Mouse (Mus musculus) hindbrain, embryonic 16.5 days (tissue): Measurements from ENCODE around the gene Commd3. TPM values are rescaled to one million over a fixed set of nuclear protein-coding genes. Genes with fewer than 3 reads are reported as not detected.

Experiments used
- ATAC-seq: fragments of 200-750 bp; cut with Nextera tagmentation; 2 replicates; pipeline ENCODE4 v1.8.0; 2017; ENCODE audit warnings: moderate TSS enrichment, moderate library complexity
- H3K27ac ChIP-seq: fragments of 300-500 bp; sonication (generic); 2 replicates; pipeline ENCODE4 v1.5.1; 2014; ENCODE audit warnings: low read depth, mild to moderate bottlenecking, control low read depth, low read length, moderate library complexity
- H3K27me3 ChIP-seq: fragments of 300-500 bp; sonication (generic); replicated peaks from 2 replicates; pipeline ENCODE4 v1.6.1; 2014; ENCODE audit warnings: low read length; ENCODE audit not compliant: control insufficient read depth, insufficient read depth
- H3K36me3 ChIP-seq: fragments of 300-500 bp; sonication (generic); 2 replicates; pipeline ENCODE4 v1.6.1; 2014; ENCODE audit warnings: mild to moderate bottlenecking, low read length, moderate library complexity, mixed read lengths; ENCODE audit not compliant: control insufficient read depth, insufficient read depth
- H3K4me1 ChIP-seq: fragments of 300-500 bp; sonication (generic); 2 replicates; pipeline ENCODE4 v1.6.1; 2014; ENCODE audit warnings: low read depth, low read length; ENCODE audit not compliant: control insufficient read depth, insufficient read depth
- H3K4me2 ChIP-seq: fragments of 300-500 bp; sonication (generic); 2 replicates; pipeline ENCODE4 v1.6.1; 2014; ENCODE audit warnings: mild to moderate bottlenecking, low read length, control low read depth, moderate library complexity
- H3K4me3 ChIP-seq: fragments of 300-500 bp; sonication (generic); 2 replicates; pipeline ENCODE4 v1.5.1; 2014; ENCODE audit warnings: mild to moderate bottlenecking, low read length, control low read depth, moderate library complexity
- H3K9ac ChIP-seq: fragments of 300-500 bp; sonication (generic); 2 replicates; pipeline ENCODE4 v1.6.1; 2014; ENCODE audit warnings: low read depth, mild to moderate bottlenecking, control low read depth, low read length, moderate library complexity
- H3K9me3 ChIP-seq: fragments of 300-500 bp; sonication (generic); 2 replicates; pipeline ENCODE4 v1.6.1; 2014; ENCODE audit warnings: mild to moderate bottlenecking, low read length, moderate library complexity; ENCODE audit not compliant: control insufficient read depth
- WGBS: fragments of 180-500 bp; shearing (Covaris S2); extraction: QIAGEN DNeasy Blood & Tissue Kit; methylation state at CpG from one replicate; pipeline ENCODE4 v1.1.7; 2014; 5-methylcytosine and 5-hydroxymethylcytosine counted together
- polyA plus RNA-seq: library from polyadenylated mRNA; unstranded; fragments of >200 nt; fragmentation: Nextera tagmentation; extraction: Ambion mirVana; gene quantifications from 2 replicates; pipeline ENCODE4 v1.2.1, GENCODE M21; 2015

Commd3 gene
- polyA plus RNA-seq, 1 experiment from 2014 or later, result 182 TPM

DNA sequence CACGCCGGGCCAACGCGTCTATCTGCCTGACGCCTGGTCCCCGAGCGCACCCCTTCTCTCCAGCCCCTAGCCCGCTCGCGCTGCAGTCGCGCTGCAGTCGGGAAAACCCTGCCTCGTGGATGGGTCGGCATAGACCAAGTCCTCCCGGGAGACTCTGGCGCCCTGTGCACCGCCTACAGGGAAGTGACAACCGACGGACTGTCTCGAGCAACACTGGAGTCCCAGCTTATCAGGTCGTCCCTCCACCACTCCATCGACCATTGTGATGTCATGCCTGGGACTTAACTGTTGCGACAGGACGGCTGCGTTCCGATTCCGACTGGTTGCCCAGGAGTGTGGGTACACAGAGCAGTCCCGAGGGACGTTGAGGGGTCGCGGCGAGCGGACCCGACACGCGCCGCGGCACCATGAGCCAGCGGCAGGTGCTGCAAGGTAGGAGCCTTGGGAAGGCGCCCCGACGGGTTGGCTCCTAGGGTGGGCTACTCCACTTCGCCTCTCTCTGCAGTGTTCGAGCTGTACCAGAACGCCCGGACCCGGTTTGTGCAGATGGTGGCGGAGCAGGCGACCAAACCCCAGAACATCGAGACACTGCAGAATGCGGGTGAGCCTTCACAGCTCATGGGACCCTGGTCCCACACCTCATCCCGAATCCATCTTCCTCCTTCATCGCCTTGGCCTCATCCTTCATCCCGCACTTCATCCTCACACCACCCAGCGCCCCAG, 26.6 kb downstream of the Commd3 start:
- peaks cover 7% of the 10 kb centered on the region for H3K4me1 ChIP-seq
- no peak overlapping the region for H3K9ac ChIP-seq
- no peaks in the 10 kb centered on the region for H3K9me3 ChIP-seq
- no peak overlapping the region for H3K4me2 ChIP-seq
- ATAC-seq, result 0 out of 2 replicates have a peak, but pooled peaks have one; percentile 34
- H3K27me3 ChIP-seq, result peaks cover 30% of the 10 kb centered on the region
- 1% methylated on average over 56 of the region's 56 CpGs for WGBS
- H3K27ac ChIP-seq, result no peak overlapping the region
- no peak overlapping the region for H3K4me3 ChIP-seq
- H3K36me3 ChIP-seq, result no peaks in the 10 kb centered on the region

DNA sequence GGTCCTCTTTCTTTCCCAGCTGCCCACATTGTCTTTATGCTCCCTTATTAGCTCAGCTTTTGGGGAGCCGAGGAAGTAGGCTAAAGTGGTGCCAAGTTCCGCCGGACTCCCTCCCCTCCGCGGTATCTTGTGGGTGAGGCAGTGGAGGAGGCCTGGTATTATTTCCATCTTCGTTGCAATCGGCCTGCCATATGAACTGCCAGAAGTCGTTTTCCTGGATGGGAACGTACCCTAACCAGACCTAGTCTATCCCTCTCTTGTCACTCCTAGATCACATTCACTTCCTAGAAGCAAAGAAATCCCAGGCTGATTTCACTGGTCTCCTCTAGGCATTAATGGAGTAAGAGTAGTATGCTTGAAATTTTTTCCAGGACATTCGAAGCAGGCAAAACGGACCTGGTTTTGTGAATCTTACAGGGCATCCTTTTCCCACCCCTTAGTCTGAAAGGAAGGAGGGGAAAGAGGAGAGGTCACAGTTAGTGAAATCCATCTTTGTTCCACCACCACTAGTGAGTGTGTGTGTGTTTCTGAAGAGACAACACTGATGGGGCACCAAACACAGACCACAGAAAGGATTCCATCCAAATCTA, 27.3 kb downstream of the Commd3 start:
- ATAC-seq, result no peak
- Histone ChIP-seq H3K4me1 (peaks cover 4% of the 10 kb centered on the region), H3K4me2 (no peak overlapping the region), H3K27me3 (peaks cover 30% of the 10 kb centered on the region), H3K9ac (no peak overlapping the region), H3K4me3 (no peak overlapping the region), H3K27ac (no peak overlapping the region), H3K9me3 (no peaks in the 10 kb centered on the region), H3K36me3 (no peaks in the 10 kb centered on the region)
- 1% methylated on average over 11 of the region's 11 CpGs for WGBS

DNA sequence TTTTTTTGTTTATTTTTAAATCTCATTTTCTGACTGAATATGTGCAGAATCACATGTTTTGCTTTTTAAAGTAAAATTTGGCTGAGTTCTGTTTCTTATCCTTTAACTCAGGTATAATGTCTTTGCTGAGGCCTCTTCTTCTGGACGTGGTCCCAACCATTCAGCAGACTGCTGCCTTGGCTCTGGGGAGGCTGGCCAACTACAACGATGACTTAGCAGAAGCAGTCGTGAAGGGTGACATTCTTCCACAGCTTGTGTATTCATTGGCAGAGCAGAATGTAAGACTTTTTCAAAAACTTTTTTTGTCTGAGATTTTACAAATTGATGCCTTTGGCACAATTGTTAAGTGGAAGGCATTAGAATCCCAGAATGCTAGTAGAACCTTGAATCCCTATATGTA, 38.2 kb downstream of the Commd3 start:
- Histone ChIP-seq H3K27me3 (no peaks in the 10 kb centered on the region), H3K27ac (no peak overlapping the region)
- WGBS, result 72% methylated on average over 3 of the region's 3 CpGs

GRCm38 (mm10) chr2:18713071-18713470, 40.9 kb downstream of the Commd3 start:
- H3K4me1 ChIP-seq, result no peaks in the 10 kb centered on the region
- ATAC-seq, result no peak
- H3K27me3 ChIP-seq, result no peaks in the 10 kb centered on the region
- H3K4me3 ChIP-seq, result no peak overlapping the region
- no peak overlapping the region for H3K27ac ChIP-seq
- H3K36me3 ChIP-seq, result no peaks in the 10 kb centered on the region
- no peak overlapping the region for H3K4me2 ChIP-seq
- H3K9ac ChIP-seq, result no peak overlapping the region
- no peaks in the 10 kb centered on the region for H3K9me3 ChIP-seq
- WGBS, result 65% methylated on average over 2 of the region's 2 CpGs

More for the DNA sequence above, 38.2 kb downstream of the Commd3 start:
- no peak overlapping the region for H3K4me2 ChIP-seq
- no peak for ATAC-seq
- no peaks in the 10 kb centered on the region for H3K9me3 ChIP-seq
- no peaks in the 10 kb centered on the region for H3K4me1 ChIP-seq
- H3K9ac ChIP-seq, result no peak overlapping the region
- H3K36me3 ChIP-seq, result no peaks in the 10 kb centered on the region
- no peak overlapping the region for H3K4me3 ChIP-seq

- 83% methylated on average over 3 of the region's 3 CpGs for WGBS
- H3K27ac ChIP-seq, result no peak overlapping the region
- no peak overlapping the region for H3K4me2 ChIP-seq
Measured at GRCm38 (mm10) chr2:18714337-18714736, 42.2 kb downstream of the Commd3 start.

DNA sequence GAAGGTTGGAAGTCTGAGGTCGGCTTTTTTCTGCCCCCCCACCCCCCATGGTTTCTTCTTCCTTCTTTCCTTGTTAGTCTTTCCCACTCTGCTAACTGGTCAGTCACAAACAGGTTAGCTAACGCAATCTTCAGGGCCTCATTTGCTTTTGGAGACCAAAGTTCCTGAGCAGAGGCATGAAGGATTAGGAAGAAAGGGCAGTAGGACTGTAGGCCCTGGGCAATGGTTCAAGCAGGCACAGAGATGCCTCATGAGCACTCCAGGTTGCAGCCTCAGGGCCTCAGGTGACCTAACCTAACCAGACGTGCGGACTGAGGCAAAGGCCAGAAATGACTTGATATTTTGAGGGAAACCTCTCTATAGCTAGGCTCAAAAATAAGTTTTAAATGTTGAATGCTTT, 46.3 kb downstream of the Commd3 start:
- 84% methylated on average over 4 of the region's 4 CpGs for WGBS
- H3K36me3 ChIP-seq, result no peaks in the 10 kb centered on the region
- H3K4me2 ChIP-seq, result no peak overlapping the region
- H3K9me3 ChIP-seq, result no peaks in the 10 kb centered on the region
- ATAC-seq, result no peak
- no peak overlapping the region for H3K9ac ChIP-seq
- no peaks in the 10 kb centered on the region for H3K27me3 ChIP-seq
- H3K4me1 ChIP-seq, result no peaks in the 10 kb centered on the region
- H3K4me3 ChIP-seq, result no peak overlapping the region
- H3K27ac ChIP-seq, result no peak overlapping the region

More at GRCm38 (mm10) chr2:18714337-18714736, 42.2 kb downstream of the Commd3 start:
- H3K4me1 ChIP-seq, result no peaks in the 10 kb centered on the region
- H3K9ac ChIP-seq, result no peak overlapping the region
- ATAC-seq, result no peak
- H3K4me3 ChIP-seq, result no peak overlapping the region
- no peaks in the 10 kb centered on the region for H3K9me3 ChIP-seq
- H3K36me3 ChIP-seq, result no peaks in the 10 kb centered on the region
- no peaks in the 10 kb centered on the region for H3K27me3 ChIP-seq

DNA sequence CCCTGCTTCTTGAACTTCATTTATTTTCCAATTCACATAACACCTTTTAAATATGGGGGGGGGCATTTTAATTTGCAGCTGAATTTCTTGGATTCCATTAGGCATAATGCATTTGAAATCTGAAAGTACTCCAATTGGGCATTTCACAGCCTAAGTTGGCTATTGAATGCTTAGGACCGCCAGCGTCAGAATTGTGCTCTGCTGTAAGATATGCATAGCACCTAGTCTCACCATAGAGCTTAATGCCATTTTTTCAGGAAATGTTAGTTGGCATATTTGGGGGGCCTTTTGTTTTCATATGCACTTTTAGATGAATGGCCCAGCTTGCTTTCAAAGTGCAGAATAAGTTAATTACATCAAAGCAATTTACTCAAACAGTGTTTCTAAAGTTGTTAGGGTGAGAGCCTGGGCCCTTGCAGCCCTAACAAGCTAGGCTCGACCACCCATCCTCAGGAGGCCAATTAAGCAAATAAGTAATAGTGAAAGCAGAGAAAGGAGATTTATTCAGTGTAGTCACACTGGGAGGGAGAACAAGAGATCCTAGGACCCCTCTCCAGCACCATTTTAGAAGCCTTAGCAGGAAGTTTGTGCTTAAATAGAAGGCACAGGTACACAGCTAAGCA, 50.1 kb downstream of the Commd3 start:
- Histone ChIP-seq H3K4me2 (no peak overlapping the region), H3K9me3 (no peaks in the 10 kb centered on the region), H3K9ac (no peak overlapping the region), H3K4me1 (no peaks in the 10 kb centered on the region), H3K36me3 (no peaks in the 10 kb centered on the region), H3K4me3 (no peak overlapping the region), H3K27me3 (no peaks in the 10 kb centered on the region), H3K27ac (no peak overlapping the region)
- no peak for ATAC-seq
- WGBS, result 62% methylated on average over 3 of the region's 3 CpGs

DNA sequence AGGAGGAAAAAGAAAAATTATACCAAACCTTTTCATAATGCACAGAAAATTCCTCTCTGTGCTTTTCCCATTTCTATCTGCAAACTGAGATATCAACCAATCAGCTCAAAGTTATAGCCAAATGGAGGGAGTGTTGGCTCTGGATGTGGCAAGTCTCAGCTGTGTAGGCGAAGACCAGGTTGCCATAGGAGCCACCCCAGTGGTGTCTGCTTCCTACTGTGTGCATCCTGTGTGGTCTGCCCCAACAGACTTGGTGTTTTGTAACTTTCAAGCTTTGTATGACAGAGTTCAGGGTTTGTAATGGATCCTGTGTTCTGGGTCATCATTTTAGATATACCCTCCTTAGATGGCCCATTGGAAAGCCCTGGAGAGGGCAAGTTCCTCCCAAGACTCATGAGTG, 52.3 kb downstream of the Commd3 start:
- 86% methylated on average over 1 of the region's 1 CpGs for WGBS
- Histone ChIP-seq H3K4me1 (no peaks in the 10 kb centered on the region), H3K4me3 (no peak overlapping the region), H3K27ac (no peak overlapping the region), H3K4me2 (no peak overlapping the region), H3K9ac (no peak overlapping the region), H3K9me3 (no peaks in the 10 kb centered on the region), H3K27me3 (no peaks in the 10 kb centered on the region), H3K36me3 (no peaks in the 10 kb centered on the region)
- ATAC-seq, result no peak
